Mouse (Mus musculus) forebrain, embryonic 11.5 days (tissue): Measurements from ENCODE around the gene B830017H08Rik. TPM values are rescaled to one million over a fixed set of nuclear protein-coding genes. Genes with fewer than 3 reads are reported as not detected.
A peak's percentile ranks its signal among the peaks of the same experiment; 100 is the strongest.

Experiments used
- ATAC-seq: fragments of 200-750 bp; cut with Nextera tagmentation; replicated peaks from 2 replicates; pipeline ENCODE4 v1.8.0; 2017; ENCODE audit warnings: moderate TSS enrichment; ENCODE audit not compliant: low FRiP score
- DNase-seq: peaks from one replicate; pipeline ENCODE4 v3.0.0-alpha.2; 2017; ENCODE audit warnings: low spot score
- H3K27ac ChIP-seq: fragments of 300-500 bp; sonication (generic); 2 replicates; pipeline ENCODE4 v1.5.1; 2014; ENCODE audit warnings: low read depth, low read length
- H3K27me3 ChIP-seq: fragments of 300-500 bp; sonication (generic); 2 replicates; pipeline ENCODE4 v1.6.1; 2014; ENCODE audit warnings: mild to moderate bottlenecking, low read length, mixed read lengths; ENCODE audit not compliant: control insufficient read depth, insufficient read depth
- H3K36me3 ChIP-seq: fragments of 300-500 bp; sonication (generic); 2 replicates; pipeline ENCODE4 v1.6.1; 2014; ENCODE audit warnings: mild to moderate bottlenecking, low read length, moderate library complexity, mixed read lengths; ENCODE audit not compliant: control insufficient read depth, insufficient read depth
- H3K4me1 ChIP-seq: fragments of 300-500 bp; sonication (generic); replicated peaks from 2 replicates; pipeline ENCODE4 v1.6.1; 2014; ENCODE audit warnings: low read length, mixed read lengths; ENCODE audit not compliant: control insufficient read depth, insufficient read depth
- H3K4me2 ChIP-seq: fragments of 300-500 bp; sonication (generic); 2 replicates; pipeline ENCODE4 v1.6.1; 2014; ENCODE audit warnings: low read depth, mild to moderate bottlenecking, low read length, moderate library complexity, mixed read lengths; ENCODE audit not compliant: severe bottlenecking
- H3K4me3 ChIP-seq: fragments of 300-500 bp; sonication (generic); 2 replicates; pipeline ENCODE4 v1.5.1; 2014; ENCODE audit warnings: low read depth, low read length
- H3K9ac ChIP-seq: fragments of 300-500 bp; sonication (generic); 2 replicates; pipeline ENCODE4 v1.6.1; 2014; ENCODE audit warnings: low read length
- H3K9me3 ChIP-seq: fragments of 300-500 bp; sonication (generic); 2 replicates; pipeline ENCODE4 v1.6.1; 2016; ENCODE audit warnings: low read length, mixed read lengths; ENCODE audit not compliant: control insufficient read depth
- WGBS: fragments of 180-500 bp; shearing (Covaris S2); extraction: QIAGEN DNeasy Blood & Tissue Kit; methylation state at CpG from one replicate; pipeline ENCODE4 v1.1.7; 2014; 5-methylcytosine and 5-hydroxymethylcytosine counted together
- polyA plus RNA-seq: library from polyadenylated mRNA; unstranded; fragments of >200 nt; fragmentation: Nextera tagmentation; extraction: Ambion mirVana; gene quantifications from 2 replicates; pipeline ENCODE4 v1.2.1, GENCODE M21; 2014

Gene B830017H08Rik
- polyA plus RNA-seq, 1 experiment from 2014 or later, result not detected

GRCm38 (mm10) chr16:17798321-17799180 lies 34.4 kb upstream of the B830017H08Rik start:
- DNase-seq, result peak; percentile 75
- Histone ChIP-seq H3K27ac (no peak overlapping the region), H3K4me2 (peak overlapping the region; percentile 73), H3K4me1 (peaks cover 22% of the 10 kb centered on the region), H3K36me3 (no peaks in the 10 kb centered on the region), H3K4me3 (peak overlapping the region; percentile 48), H3K9ac (peak overlapping the region; percentile 64), H3K27me3 (peaks cover 77% of the 10 kb centered on the region), H3K9me3 (no peaks in the 10 kb centered on the region)
- ATAC-seq, result no peak
- WGBS, result 1% methylated on average over 32 of the region's 45 CpGs

DNA sequence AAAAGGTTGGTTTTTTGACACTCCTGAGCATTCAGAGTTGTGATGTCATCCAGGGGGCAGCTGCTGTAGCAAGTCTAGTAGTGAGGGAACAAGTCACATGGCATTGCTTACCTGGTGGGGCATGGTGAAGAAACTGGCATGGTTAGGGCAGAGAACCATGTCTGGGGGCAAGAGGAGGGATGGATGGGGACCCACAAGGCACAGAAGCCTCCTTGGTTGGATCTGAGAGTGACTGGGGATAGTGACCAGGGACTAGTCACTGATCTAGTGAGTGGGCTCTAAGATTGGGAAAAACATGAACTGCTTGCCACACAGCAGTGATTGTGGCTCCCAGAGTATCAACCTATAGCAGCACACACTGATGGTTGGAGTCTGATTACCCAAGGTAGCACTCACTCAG lies 33.3 kb upstream of the B830017H08Rik start:
- Histone ChIP-seq H3K27me3 (peaks cover 87% of the 10 kb centered on the region), H3K4me1 (peaks cover 30% of the 10 kb centered on the region), H3K4me2 (no peak overlapping the region), H3K36me3 (no peaks in the 10 kb centered on the region), H3K9me3 (no peaks in the 10 kb centered on the region), H3K9ac (no peak overlapping the region), H3K4me3 (no peak overlapping the region), H3K27ac (no peak overlapping the region)
- no peak for ATAC-seq
- DNase-seq, result no peak

- no peak overlapping the region for H3K27ac ChIP-seq
- H3K4me2 ChIP-seq, result no peak overlapping the region
- DNase-seq (peak; percentile 57), ATAC-seq (no peak)
- peaks cover 95% of the 10 kb centered on the region for H3K27me3 ChIP-seq
- no peaks in the 10 kb centered on the region for H3K36me3 ChIP-seq
- 4% methylated on average over 7 of the region's 7 CpGs for WGBS
- H3K4me1 ChIP-seq, result peaks cover 39% of the 10 kb centered on the region
- no peak overlapping the region for H3K9ac ChIP-seq
- no peak overlapping the region for H3K4me3 ChIP-seq
- no peaks in the 10 kb centered on the region for H3K9me3 ChIP-seq
Measured at GRCm38 (mm10) chr16:17801777-17802455, 31.0 kb upstream of the B830017H08Rik start.

GRCm38 (mm10) chr16:17802456-17802838 lies 30.5 kb upstream of the B830017H08Rik start:
- H3K36me3 ChIP-seq, result no peaks in the 10 kb centered on the region
- ATAC-seq, result no peak
- peaks cover 38% of the 10 kb centered on the region for H3K4me1 ChIP-seq
- H3K27ac ChIP-seq, result no peak overlapping the region
- WGBS, result 4% methylated on average over 18 of the region's 18 CpGs
- no peaks in the 10 kb centered on the region for H3K9me3 ChIP-seq
- peaks cover 90% of the 10 kb centered on the region for H3K27me3 ChIP-seq
- DNase-seq, result no peak
- H3K9ac ChIP-seq, result no peak overlapping the region
- peak overlapping the region; percentile 42 for H3K4me2 ChIP-seq
- H3K4me3 ChIP-seq, result peak overlapping the region; percentile 24; the same call in 1 of the 2 replicates

- H3K4me1 ChIP-seq, result peaks cover 36% of the 10 kb centered on the region
- no peaks in the 10 kb centered on the region for H3K36me3 ChIP-seq
- WGBS, result 2% methylated on average over 83 of the region's 83 CpGs
- DNase-seq (peak; percentile 68), ATAC-seq (no peak)
- H3K9ac ChIP-seq, result peak overlapping the region; percentile 27
- H3K27me3 ChIP-seq, result peaks cover 87% of the 10 kb centered on the region
- H3K4me2 ChIP-seq, result peak overlapping the region; percentile 42
- H3K4me3 ChIP-seq, result peak overlapping the region; percentile 24
- no peak overlapping the region for H3K27ac ChIP-seq
- no peaks in the 10 kb centered on the region for H3K9me3 ChIP-seq
Measured at GRCm38 (mm10) chr16:17802839-17803674, 29.9 kb upstream of the B830017H08Rik start.

DNA sequence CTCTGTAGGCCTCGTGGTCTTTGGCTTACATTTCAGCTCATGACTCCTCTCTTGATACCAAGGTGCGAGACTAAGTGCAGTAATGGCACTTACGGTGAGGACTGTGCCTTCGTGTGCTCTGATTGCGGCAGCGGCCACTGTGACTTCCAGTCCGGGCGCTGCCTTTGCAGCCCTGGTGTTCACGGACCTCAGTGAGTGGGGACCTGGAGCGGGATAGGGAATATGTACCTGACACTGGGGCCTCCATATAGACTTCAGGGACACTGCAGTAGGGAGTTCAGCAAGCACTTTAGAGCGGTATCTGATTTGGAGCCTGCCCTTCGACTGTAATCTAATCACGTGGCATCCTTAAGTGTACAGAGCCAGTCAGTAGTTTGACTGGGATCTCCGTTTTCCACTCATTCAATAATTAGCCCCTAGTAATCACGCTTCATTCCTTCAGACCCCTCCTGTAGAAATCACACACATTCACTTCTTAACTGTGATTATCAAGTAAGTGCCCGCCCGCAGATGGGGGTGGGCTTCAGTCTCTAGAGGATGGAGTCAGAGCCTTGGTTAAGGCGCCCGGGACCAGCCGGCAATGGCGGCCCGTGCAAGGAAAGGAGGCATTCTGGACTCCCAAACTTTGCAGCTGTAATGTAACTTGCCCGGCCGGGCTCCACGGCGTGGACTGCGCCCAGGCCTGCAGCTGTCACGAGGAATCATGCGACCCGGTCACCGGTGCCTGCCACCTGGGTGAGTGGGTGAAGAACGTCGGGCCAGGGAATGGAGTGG lies 29.1 kb upstream of the B830017H08Rik start:
- H3K9ac ChIP-seq, result no peak overlapping the region
- DNase-seq (peak; percentile 55), ATAC-seq (0 out of 2 replicates have a peak, but pooled peaks have one; percentile 8)
- 6% methylated on average over 33 of the region's 33 CpGs for WGBS
- no peaks in the 10 kb centered on the region for H3K9me3 ChIP-seq
- no peak overlapping the region for H3K27ac ChIP-seq
- H3K4me3 ChIP-seq, result peak overlapping the region; percentile 31
- no peaks in the 10 kb centered on the region for H3K36me3 ChIP-seq
- H3K4me1 ChIP-seq, result peaks cover 31% of the 10 kb centered on the region
- peak overlapping the region; percentile 57 for H3K4me2 ChIP-seq
- peaks cover 86% of the 10 kb centered on the region for H3K27me3 ChIP-seq

DNA sequence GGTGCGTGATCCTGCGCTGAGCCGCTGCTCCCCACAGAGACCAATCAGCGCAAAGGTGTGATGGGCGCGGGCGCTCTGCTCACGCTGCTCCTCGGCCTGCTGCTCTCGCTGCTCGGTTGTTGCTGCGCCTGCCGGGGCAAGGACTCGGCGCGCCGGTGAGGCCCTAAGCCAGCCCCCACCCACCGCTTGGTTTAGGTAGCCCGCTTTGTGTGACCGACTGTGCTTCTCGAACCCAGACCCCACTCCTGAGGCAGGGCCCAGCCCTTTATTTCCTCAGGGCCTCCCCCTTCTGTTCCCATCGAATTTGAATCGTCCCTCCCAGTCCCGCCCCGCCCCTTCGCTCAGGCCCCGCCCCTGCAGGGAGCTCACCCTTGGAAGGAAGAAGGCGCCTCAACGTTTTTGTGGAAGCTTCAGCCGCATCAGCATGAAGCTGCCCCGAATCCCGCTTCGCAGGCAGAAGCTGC lies 28.4 kb upstream of the B830017H08Rik start:
- WGBS, result 2% methylated on average over 31 of the region's 33 CpGs
- Histone ChIP-seq H3K9ac (no peak overlapping the region), H3K36me3 (no peaks in the 10 kb centered on the region), H3K4me3 (peak overlapping the region; percentile 31), H3K4me2 (peak overlapping the region; percentile 57), H3K4me1 (peaks cover 31% of the 10 kb centered on the region), H3K27me3 (peaks cover 79% of the 10 kb centered on the region), H3K27ac (no peak overlapping the region), H3K9me3 (no peaks in the 10 kb centered on the region)
- peak; percentile 21; the same call in 1 of the 2 replicates for ATAC-seq
- DNase-seq, result peak; percentile 80
